Mouse (Mus musculus): Measurements from ENCODE around the gene Zdhhc8.

DNA sequence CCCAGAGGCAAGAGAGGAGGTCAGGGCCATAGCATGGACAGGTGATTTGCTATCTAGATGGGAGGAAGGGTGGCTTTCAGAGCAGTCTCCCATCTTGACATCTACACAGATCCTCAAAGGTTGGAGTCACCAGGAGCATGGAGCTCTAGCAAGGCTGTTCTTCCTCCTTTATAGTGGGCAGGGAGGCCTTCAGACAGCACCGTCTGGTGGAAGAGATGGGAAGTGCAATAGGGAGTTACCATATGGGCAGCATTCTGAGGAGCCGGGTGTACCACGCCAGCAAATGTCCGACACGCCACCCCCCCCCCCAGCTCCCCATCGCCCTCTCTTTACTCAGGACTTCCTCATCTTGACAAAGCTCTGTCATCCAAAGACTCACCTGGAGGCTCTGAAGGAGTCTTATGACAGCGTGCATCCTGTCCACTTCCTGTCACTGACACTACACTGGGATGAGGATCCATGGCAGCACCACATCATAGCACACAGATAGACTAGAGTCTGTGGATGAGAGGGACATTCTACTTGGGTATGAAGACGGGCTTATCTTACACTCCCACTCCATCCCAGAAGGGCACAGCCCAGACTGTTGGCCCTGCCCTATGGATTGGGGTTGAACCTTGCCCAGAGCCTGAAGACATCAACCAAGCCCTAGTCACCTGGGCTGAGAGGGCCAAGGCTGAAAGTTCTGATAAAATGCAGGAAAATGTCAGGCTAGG, 24.1 kb downstream of the Zdhhc8 start:
- TF ChIP-seq CTCF (IDR thresholded peaks at IDR 0.05; ENCODE audit: low read depth) (peak; percentile 85), EP300 (IDR thresholded peaks at IDR 0.05; ENCODE audit: low read depth) (no peak)
